Mouse (Mus musculus): Measurements from ENCODE around the gene Twf2.

- TF ChIP-seq EP300 (IDR thresholded peaks at IDR 0.05; ENCODE audit: low read depth) (no peak), CTCF (IDR thresholded peaks at IDR 0.05; ENCODE audit: low read depth) (no peak)
Measured at GRCm38 (mm10) chr9:106169917-106170316, 33.0 kb upstream of the Twf2 start.
